Mouse (Mus musculus): ENCODE results near the gene Zc3h12a.

DNA sequence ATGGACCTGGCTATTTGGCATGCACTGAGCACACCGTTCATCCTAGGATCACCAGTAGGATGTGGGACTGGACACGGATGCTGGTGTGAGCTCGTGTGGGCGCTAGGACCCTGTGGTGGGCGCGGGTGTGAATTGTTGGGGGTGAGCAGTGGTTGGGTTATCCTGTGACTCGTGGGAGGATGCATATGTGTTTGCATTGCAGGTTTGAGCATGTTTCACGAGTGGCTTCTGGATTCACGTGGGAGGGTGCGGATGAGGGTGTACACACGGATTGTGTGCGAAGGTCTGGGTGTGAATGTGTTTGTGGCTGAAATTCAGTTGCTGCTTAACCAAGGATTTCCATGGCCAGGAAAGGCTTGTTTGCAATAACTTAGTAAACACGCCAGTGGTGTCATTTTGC is 45.1 kb upstream of the Zc3h12a start:
- TF ChIP-seq CTCF (IDR thresholded peaks at IDR 0.05; ENCODE audit: extremely low read depth, insufficient read length, insufficient replicate concordance, low read depth, low read length): no peak
- no peak for TF ChIP-seq POLR2A (IDR thresholded peaks at IDR 0.05; ENCODE audit: low read depth, low read length)

All from small intestine, adult 2 months (tissue).